ENCODE assay signal across 21 mouse cellular contexts in the genomic region with DNA sequence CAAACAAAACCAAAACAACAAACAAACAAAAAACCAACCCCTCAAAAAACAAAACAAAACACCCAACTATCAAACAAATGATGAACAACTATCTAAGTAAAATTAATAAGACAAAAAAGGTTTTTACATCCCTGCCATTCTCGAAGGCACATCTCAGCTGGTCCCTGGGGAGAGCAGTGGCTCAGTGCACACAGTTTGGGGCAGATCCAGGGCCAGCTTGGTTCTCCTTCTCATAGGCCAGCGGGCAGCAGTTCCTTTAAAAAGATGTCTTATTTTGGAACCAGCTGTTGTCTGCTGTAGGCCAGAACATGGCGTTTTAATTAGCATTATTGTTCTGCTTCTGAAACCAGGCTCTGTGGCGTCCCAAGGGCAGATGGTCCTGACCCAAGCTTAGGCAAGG. TPM values are rescaled to one million over a fixed set of nuclear protein-coding genes. Genes with fewer than 3 reads are reported as not detected.
DNase-seq lines count a peak whose midpoint lies in the region; ATAC-seq and TF ChIP-seq lines count a peak whose summit lies in the region.
"Had no signal": no experiment of that assay in that cellular context is flagged by ENCODE, and none has a peak within 500 bp of the region (broad histone marks: within the 10 kb centered on the region; RNA-seq: fewer than 3 reads in every experiment).

No protein-coding gene starts in this region.

- 51% methylated on average over 4 of the region's 4 CpGs for WGBS in hindbrain, embryonic 10.5 days
- 55% methylated on average over 4 of the region's 4 CpGs for WGBS in hindbrain, embryonic 11.5 days
- WGBS in lung, adult 2 months = 73% methylated on average over 4 of the region's 4 CpGs
- 53% methylated on average over 4 of the region's 4 CpGs for WGBS in embryonic facial prominence, embryonic 10.5 days

- ATAC-seq in hindbrain, embryonic 11.5 days (ENCODE audit: low FRiP score) = no peak
- no peak for ATAC-seq in monocyte, adult 5-6 weeks (replicated peaks; ENCODE audit: insufficient number of reproducible peaks, low FRiP score, low TSS enrichment, poor library complexity, severe bottlenecking)
- ATAC-seq: liver, postnatal 0 days had no signal

- no peak for TF ChIP-seq CTCF in lung, adult 2 months (IDR thresholded peaks at IDR 0.05; ENCODE audit: insufficient read depth, low read length)
- no peak for TF ChIP-seq CTCF in CH12.LX (conservative IDR thresholded peaks at IDR 0.05 in 1 of 2, IDR thresholded peaks at IDR 0.05 in 1 of 2; ENCODE audit: low read depth in 2 of 2, low read length in 2 of 2)

- no peak for DNase-seq in hindbrain, embryonic 10.5 days (ENCODE audit: low spot score)
- DNase-seq in hindbrain, embryonic 11.5 days (ENCODE audit: low spot score) = no peak
- DNase-seq in lung, postnatal 36 days = peak; percentile 16
- no peak for DNase-seq in lung, adult 2 months
- DNase-seq in CH12.LX (ENCODE audit: extremely low read depth) = peak; percentile 30
- DNase-seq in embryonic facial prominence, embryonic 10.5 days (ENCODE audit: low spot score) = no peak
- DNase-seq in ovary, postnatal 36 days (ENCODE audit: low spot score) = no peak
- DNase-seq: cerebellum, adult 11 months; cerebellum, postnatal 36 days; embryo, embryonic 11 days; heart, postnatal 36 days; kidney, adult 18-20 months; liver, postnatal 0 days; lung, postnatal 14 days had no signal

- no peak overlapping the region for H3K9ac ChIP-seq in hindbrain, embryonic 11.5 days (ENCODE audit: low read depth, low read length)
- no peak overlapping the region for H3K9ac ChIP-seq in CH12.LX (ENCODE audit: insufficient read depth, low read depth)
- H3K9ac ChIP-seq: heart, embryonic 15.5 days; limb, embryonic 12.5 days; liver, postnatal 0 days had no signal

- no peaks in the 10 kb centered on the region for H3K9me3 ChIP-seq in hindbrain, embryonic 10.5 days
- H3K9me3 ChIP-seq in hindbrain, embryonic 11.5 days (ENCODE audit: control insufficient read depth, low read length) = no peaks in the 10 kb centered on the region
- H3K9me3 ChIP-seq in CH12.LX (replicated peaks; ENCODE audit: low read length) = no peaks in the 10 kb centered on the region
- H3K9me3 ChIP-seq in embryonic facial prominence, embryonic 10.5 days = no peaks in the 10 kb centered on the region
- H3K9me3 ChIP-seq: heart, embryonic 15.5 days; limb, embryonic 12.5 days; megakaryocyte, embryonic 14.5 days had no signal

- TF ChIP-seq POLR2A in lung, adult 2 months (IDR thresholded peaks at IDR 0.05; ENCODE audit: borderline replicate concordance, extremely low read depth, low read depth, low read length) = no peak
- no peak for TF ChIP-seq POLR2A in CH12.LX (IDR thresholded peaks at IDR 0.05; ENCODE audit: low read depth, low read length)

- no peaks in the 10 kb centered on the region for H3K79me2 ChIP-seq in CH12.LX (replicated peaks; ENCODE audit: control insufficient read depth, extremely low read depth, insufficient read depth, poor library complexity, severe bottlenecking)

- dilution Hi-C loops in CH12.LX (cut with MboI; ENCODE audit: extremely low pct_ligation_motif_present, extremely low pct_unique_long_range_greater_than_20kb, low sequenced_read_pairs) = no loop called here

- H3K27me3 ChIP-seq in hindbrain, embryonic 10.5 days (ENCODE audit: insufficient read depth, poor library complexity, severe bottlenecking) = no peaks in the 10 kb centered on the region
- no peaks in the 10 kb centered on the region for H3K27me3 ChIP-seq in hindbrain, embryonic 11.5 days (ENCODE audit: control insufficient read depth, insufficient read depth, low read length)
- H3K27me3 ChIP-seq in CH12.LX (replicated peaks) = no peaks in the 10 kb centered on the region
- no peaks in the 10 kb centered on the region for H3K27me3 ChIP-seq in embryonic facial prominence, embryonic 10.5 days (replicated peaks; ENCODE audit: low read depth, poor library complexity, severe bottlenecking)
- H3K27me3 ChIP-seq: heart, embryonic 15.5 days had no signal

- H3K4me3 ChIP-seq in hindbrain, embryonic 10.5 days = no peak overlapping the region
- H3K4me3 ChIP-seq in hindbrain, embryonic 11.5 days (ENCODE audit: low read depth, low read length) = no peak overlapping the region
- no peak overlapping the region for H3K4me3 ChIP-seq in lung, adult 2 months (replicated peaks; ENCODE audit: extremely low read depth, low read depth, low read length)
- H3K4me3 ChIP-seq in CH12.LX (replicated peaks in 1 of 3; ENCODE audit: low read depth in 2 of 3, low read length in 2 of 3, poor library complexity in 1 of 3) = no peak overlapping the region
- no peak overlapping the region for H3K4me3 ChIP-seq in embryonic facial prominence, embryonic 10.5 days
- H3K4me3 ChIP-seq: heart, embryonic 15.5 days; limb, embryonic 12.5 days; megakaryocyte, embryonic 14.5 days had no signal

- peak overlapping the region; percentile 17; the same call in 1 of the 2 replicates for H3K27ac ChIP-seq in hindbrain, embryonic 10.5 days
- H3K27ac ChIP-seq in hindbrain, embryonic 11.5 days (ENCODE audit: low read depth, low read length) = no peak overlapping the region
- H3K27ac ChIP-seq in CH12.LX (ENCODE audit: insufficient read depth, low read depth) = no peak overlapping the region
- peak overlapping the region; percentile 55 for H3K27ac ChIP-seq in embryonic facial prominence, embryonic 10.5 days (replicated peaks)
- H3K27ac ChIP-seq: heart, embryonic 15.5 days; kidney, postnatal 0 days; limb, embryonic 12.5 days had no signal

- in situ Hi-C loops in CH12.LX (cut with MboI; ENCODE audit: low pct_ligation_motif_present, low pct_unique_long_range_greater_than_20kb, low sequenced_read_pairs) = no loop called here

- H3K36me3 ChIP-seq in hindbrain, embryonic 10.5 days = 0 out of 2 replicates have a peak, but pooled peaks cover 5% of the 10 kb centered on the region
- H3K36me3 ChIP-seq in hindbrain, embryonic 11.5 days (ENCODE audit: control insufficient read depth, insufficient read depth, low read length) = no peaks in the 10 kb centered on the region
- peaks cover 0 to 18% of the 10 kb centered on the region in 2 experiments for H3K36me3 ChIP-seq in CH12.LX (replicated peaks in 1 of 2; ENCODE audit: control insufficient read depth in 1 of 2, insufficient read depth in 1 of 2, low read length in 1 of 2)
- peaks cover 3% of the 10 kb centered on the region; the same call in 1 of the 2 replicates for H3K36me3 ChIP-seq in embryonic facial prominence, embryonic 10.5 days (replicated peaks)
- H3K36me3 ChIP-seq: heart, embryonic 15.5 days had no signal

- peaks cover 48% of the 10 kb centered on the region for H3K4me1 ChIP-seq in hindbrain, embryonic 10.5 days (replicated peaks)
- H3K4me1 ChIP-seq in hindbrain, embryonic 11.5 days (replicated peaks; ENCODE audit: control insufficient read depth, insufficient read depth, low read length) = peaks cover 3% of the 10 kb centered on the region; the same call in 1 of the 2 replicates
- no peaks in the 10 kb centered on the region for H3K4me1 ChIP-seq in lung, adult 2 months (ENCODE audit: control insufficient read depth, insufficient read depth, low read length)
- peaks cover 6 to 21% of the 10 kb centered on the region in 2 experiments; a peak in 3 of 4 replicates for H3K4me1 ChIP-seq in CH12.LX (ENCODE audit: control insufficient read depth in 1 of 2, insufficient read depth in 2 of 2)
- peaks cover 80% of the 10 kb centered on the region for H3K4me1 ChIP-seq in embryonic facial prominence, embryonic 10.5 days

- no peak for TF ChIP-seq RAD21 in CH12.LX (IDR thresholded peaks at IDR 0.05; ENCODE audit: low read depth, low read length)

- no peak overlapping the region for H3K4me2 ChIP-seq in hindbrain, embryonic 11.5 days (replicated peaks; ENCODE audit: low read depth, low read length)
- H3K4me2 ChIP-seq in CH12.LX (ENCODE audit: insufficient read depth, low read depth, poor library complexity, severe bottlenecking) = no peak overlapping the region
- H3K4me2 ChIP-seq: heart, embryonic 15.5 days; limb, embryonic 12.5 days; liver, embryonic 11.5 days had no signal

- TF ChIP-seq EP300 in CH12.LX (IDR thresholded peaks at IDR 0.05; ENCODE audit: low read length) = no peak

TF ChIP-seq in CH12.LX, 34 proteins besides CTCF, POLR2A, EP300 and RAD21:
- TF ChIP-seq BHLHE40 (IDR thresholded peaks at IDR 0.05; ENCODE audit: low read depth, low read length) = no peak
- TF ChIP-seq ETS1 (conservative IDR thresholded peaks at IDR 0.05; ENCODE audit: low read depth, low read length) = no peak

RNA-seq across cellular contexts. Expression of a gene that starts 50.9 kb away (rescaled TPM):
- 7.2 and 9.0 TPM in 2 replicates for polyA plus RNA-seq in hindbrain, embryonic 10.5 days (2016; fragmentation: Nextera tagmentation; extraction: Ambion mirVana)
- 4.3 TPM in 2 replicates for polyA plus RNA-seq in hindbrain, embryonic 11.5 days (2014; fragmentation: Nextera tagmentation; extraction: Ambion mirVana)
- 0.24 and 0.47 TPM in 2 replicates for polyA plus RNA-seq in lung, adult 2 months (2012; rRNA removed)
- total RNA-seq in CH12.LX (2012; rRNA removed) (not detected in 2 replicates), CH12.LX (2014; rRNA removed) (not detected in 2 replicates)
- not detected in 2 replicates for polyA plus RNA-seq in CH12.LX (2012; ENCODE audit: insufficient read length, low read depth)
- 22.4 and 22.7 TPM in 2 replicates for polyA plus RNA-seq in embryonic facial prominence, embryonic 10.5 days (2016; fragmentation: Nextera tagmentation; extraction: Ambion mirVana)
- total RNA-seq in monocyte, adult 5-6 weeks (2017) = not detected in 3 replicates
- polyA plus RNA-seq: C2C12; liver, postnatal 0 days had no signal

Comparison
In these comparisons a context has a peak if more than half of its experiments do, and no peak if none do; other contexts are left out.
1. DNase-seq: peak in lung, postnatal 36 days (single experiment) and CH12.LX (single experiment); none in hindbrain, embryonic 10.5 days (single experiment), hindbrain, embryonic 11.5 days (single experiment), lung, adult 2 months (single experiment), embryonic facial prominence, embryonic 10.5 days (single experiment) and ovary, postnatal 36 days (single experiment).
2. H3K27ac ChIP-seq: peak in hindbrain, embryonic 10.5 days (single experiment) and embryonic facial prominence, embryonic 10.5 days (single experiment); none in hindbrain, embryonic 11.5 days (single experiment) and CH12.LX (single experiment).